Mouse (Mus musculus): ENCODE results near the gene Trmt112.

- no peak for TF ChIP-seq CTCF (IDR thresholded peaks at IDR 0.05; ENCODE audit: borderline replicate concordance, insufficient read depth, low read depth, low read length)
- TF ChIP-seq POLR2A (IDR thresholded peaks at IDR 0.05; ENCODE audit: borderline replicate concordance, insufficient read depth, low read length): no peak
Observed at GRCm38 (mm10) chr19:6954046-6954445, 44.5 kb downstream of the Trmt112 start.

All from cerebellum, adult 2 months (tissue).